Mouse (Mus musculus): Measurements from ENCODE around the gene Gm11007. TPM values are rescaled to one million over a fixed set of nuclear protein-coding genes. Genes with fewer than 3 reads are reported as not detected.
"Not testable (repeated sequence)": the region's sequence is repeated elsewhere in the genome, so short reads cannot be mapped to it uniquely, and the experiment has no call there.

Gm11007 gene
- not detected in 2 replicates for polyA plus RNA-seq (2015; fragmentation: Nextera tagmentation; extraction: Ambion mirVana)

- not testable (repeated sequence) for H3K27me3 ChIP-seq; ATAC-seq; H3K4me1 ChIP-seq (replicated peaks); H3K9ac ChIP-seq (replicated peaks); H3K4me2 ChIP-seq (replicated peaks); H3K4me3 ChIP-seq (replicated peaks); H3K36me3 ChIP-seq; H3K27ac ChIP-seq; H3K9me3 ChIP-seq
- WGBS = no CpG with 5 or more reads among the region's 2 CpGs
Observed at GRCm38 (mm10) chr2:175643678-175644077, at the start of gene Gm11007. TSS of gene Gm11007 (plus strand) at chr2:175643978.

Other genes starting within 250 kb of the Gm11007 start
- 9.0 and 13.8 TPM in 2 replicates for gene Gm4724, start 208.2 kb upstream of the Gm11007 start, polyA plus RNA-seq (2015; fragmentation: Nextera tagmentation; extraction: Ambion mirVana)
- gene Zfp965, start 174.0 kb upstream of the Gm11007 start, polyA plus RNA-seq (2015; fragmentation: Nextera tagmentation; extraction: Ambion mirVana) = 6.6 and 7.1 TPM in 2 replicates
- gene Zfp969, start 59.7 kb downstream of the Gm11007 start, polyA plus RNA-seq (2015; fragmentation: Nextera tagmentation; extraction: Ambion mirVana) = 10.8 and 14.7 TPM in 2 replicates
- not detected in 2 replicates for gene Gm2007, start 97.6 kb downstream of the Gm11007 start, polyA plus RNA-seq (2015; fragmentation: Nextera tagmentation; extraction: Ambion mirVana)
- 0.58 TPM in 1 of 2 replicates, not detected in the other for gene Gm14288, start 157.1 kb downstream of the Gm11007 start, polyA plus RNA-seq (2015; fragmentation: Nextera tagmentation; extraction: Ambion mirVana)
- 24.8 and 28.9 TPM in 2 replicates for gene Gm6710, start 225.2 kb downstream of the Gm11007 start, polyA plus RNA-seq (2015; fragmentation: Nextera tagmentation; extraction: Ambion mirVana)